Mouse (Mus musculus) heart, embryonic 13.5 days (tissue): ENCODE measurements at regions not wholly inside any gene's neighbourhood (a gene's known extent, or its start where the extent isn't known, plus 50 kb on each side); places are given as distances from the start of the nearest gene placed in this dataset.

Experiments
- ATAC-seq: fragments of 200-750 bp; cut with Nextera tagmentation; 2 replicates; pipeline ENCODE4 v1.8.0; 2017; ENCODE audit warnings: moderate TSS enrichment; ENCODE audit not compliant: insufficient number of reproducible peaks, low FRiP score, low TSS enrichment; ENCODE audit errors: extremely low read depth
- H3K27ac ChIP-seq: fragments of 300-500 bp; sonication (generic); replicated peaks from 2 replicates; pipeline ENCODE4 v1.5.1; 2015; ENCODE audit warnings: moderate library complexity, mild to moderate bottlenecking, inconsistent platforms
- H3K27me3 ChIP-seq: fragments of 300-500 bp; sonication (generic); replicated peaks from 2 replicates; pipeline ENCODE4 v1.6.1; 2015; ENCODE audit warnings: mild to moderate bottlenecking, inconsistent platforms
- H3K36me3 ChIP-seq: fragments of 300-500 bp; sonication (generic); 2 replicates; pipeline ENCODE4 v1.6.1; 2015; ENCODE audit warnings: mild to moderate bottlenecking, inconsistent platforms
- H3K4me1 ChIP-seq: fragments of 300-500 bp; sonication (generic); 2 replicates; pipeline ENCODE4 v1.6.1; 2015; ENCODE audit warnings: inconsistent platforms
- H3K4me2 ChIP-seq: fragments of 300-500 bp; sonication (generic); 2 replicates; pipeline ENCODE4 v1.6.1; 2015; ENCODE audit warnings: inconsistent platforms, mild to moderate bottlenecking, moderate library complexity
- H3K4me3 ChIP-seq: fragments of 300-500 bp; sonication (generic); 2 replicates; pipeline ENCODE4 v1.5.1; 2015; ENCODE audit warnings: moderate library complexity, mild to moderate bottlenecking, inconsistent platforms
- H3K9ac ChIP-seq: fragments of 300-500 bp; sonication (generic); 2 replicates; pipeline ENCODE4 v1.6.1; 2015; ENCODE audit warnings: inconsistent platforms, mild to moderate bottlenecking, moderate library complexity
- H3K9me3 ChIP-seq: fragments of 300-500 bp; sonication (generic); 2 replicates; pipeline ENCODE4 v1.6.1; 2016; ENCODE audit warnings: inconsistent platforms
- WGBS: fragments of 180-500 bp; shearing (Covaris S2); methylation state at CpG from one replicate; pipeline ENCODE4 v1.1.7; 2015; ENCODE audit warnings: mixed read lengths; 5-methylcytosine and 5-hydroxymethylcytosine counted together

DNA sequence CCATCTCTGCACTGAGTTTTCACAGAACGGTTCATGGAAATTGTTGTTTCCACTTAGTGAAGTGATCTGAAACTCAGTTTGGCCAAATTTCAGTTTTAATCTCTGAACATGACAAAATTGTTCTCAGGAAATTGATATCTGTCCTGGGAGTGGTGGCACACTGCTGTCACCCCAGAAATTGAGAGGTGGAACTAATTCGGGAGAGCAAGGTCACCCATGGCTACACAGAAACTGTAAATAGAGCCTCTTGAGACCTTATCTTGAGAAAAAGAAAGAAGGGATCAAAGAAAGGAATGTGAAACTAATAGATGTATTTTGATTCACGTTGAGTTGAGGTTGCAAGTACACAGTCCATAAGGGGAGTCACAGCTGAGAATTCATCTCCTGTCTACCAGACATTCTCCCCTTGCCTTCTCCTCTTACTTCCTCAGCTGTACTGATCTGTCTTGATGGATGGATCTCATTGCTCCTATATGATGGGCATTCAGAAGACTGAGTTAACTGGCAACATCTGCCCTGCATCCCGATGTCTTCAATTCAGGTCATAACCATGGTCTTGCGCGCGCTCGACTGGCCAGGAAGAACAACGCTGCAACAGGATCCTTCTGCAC, 120.2 kb upstream of the Atp2b1 start:
- WGBS: 84% methylated on average over 9 of the region's 9 CpGs
- ATAC-seq: no peak
- H3K27ac ChIP-seq: no peak overlapping the region
- H3K9ac ChIP-seq: no peak overlapping the region
- H3K36me3 ChIP-seq: no peaks in the 10 kb centered on the region
- H3K4me3 ChIP-seq: no peak overlapping the region
- no peaks in the 10 kb centered on the region for H3K27me3 ChIP-seq
- no peaks in the 10 kb centered on the region for H3K9me3 ChIP-seq
- H3K4me1 ChIP-seq: 0 out of 2 replicates have a peak, but pooled peaks cover 5% of the 10 kb centered on the region
- no peak overlapping the region for H3K4me2 ChIP-seq

- Histone ChIP-seq H3K4me2 (no peak overlapping the region), H3K4me3 (no peak overlapping the region), H3K36me3 (no peaks in the 10 kb centered on the region), H3K9me3 (no peaks in the 10 kb centered on the region), H3K4me1 (0 out of 2 replicates have a peak, but pooled peaks cover 5% of the 10 kb centered on the region), H3K27me3 (no peaks in the 10 kb centered on the region), H3K27ac (no peak overlapping the region), H3K9ac (no peak overlapping the region)
- 72% methylated on average over 3 of the region's 3 CpGs for WGBS
- ATAC-seq: no peak
Observed at GRCm38 (mm10) chr10:98796016-98796415, 118.2 kb upstream of the Atp2b1 start.

DNA sequence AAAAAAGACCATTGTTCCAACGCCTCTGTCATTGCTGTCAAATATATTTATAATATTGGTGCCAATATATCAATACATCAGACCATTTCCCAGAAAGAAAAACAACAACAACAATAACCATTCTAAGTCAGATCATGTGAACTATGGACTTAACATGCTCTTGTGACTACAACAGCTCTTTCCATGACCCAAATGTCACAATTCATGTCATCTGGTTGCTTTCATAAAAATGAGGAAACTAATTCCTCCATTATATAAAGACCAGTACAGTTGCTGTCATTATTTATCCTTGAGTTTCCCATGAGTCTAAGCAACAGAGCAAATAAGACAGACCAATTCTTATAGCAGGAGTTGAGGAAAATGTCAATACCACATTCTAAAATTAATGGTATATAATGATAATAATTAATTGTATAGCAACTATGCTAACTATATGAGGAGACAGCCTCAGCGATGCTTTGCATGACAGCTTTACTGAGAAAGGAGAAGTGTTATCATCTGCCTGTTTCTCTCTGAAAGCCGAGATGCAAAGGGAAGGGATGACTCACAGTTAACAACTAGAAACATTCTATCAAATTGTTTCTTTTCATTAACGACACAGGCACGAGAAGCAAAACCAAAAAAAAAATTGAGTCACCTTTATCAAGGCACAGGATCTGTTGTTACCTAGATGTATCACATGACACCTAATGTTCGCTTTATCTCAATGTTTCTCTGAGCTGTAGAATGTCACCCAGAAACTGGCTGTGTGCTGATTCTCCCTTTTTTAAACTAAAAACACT, 115.4 kb upstream of the Atp2b1 start:
- H3K4me2 ChIP-seq: no peak overlapping the region
- 68% methylated on average over 6 of the region's 6 CpGs for WGBS
- H3K9me3 ChIP-seq: no peaks in the 10 kb centered on the region
- H3K9ac ChIP-seq: no peak overlapping the region
- 0 out of 2 replicates have a peak, but pooled peaks cover 4% of the 10 kb centered on the region for H3K4me1 ChIP-seq
- H3K4me3 ChIP-seq: no peak overlapping the region
- no peak for ATAC-seq
- no peak overlapping the region for H3K27ac ChIP-seq
- H3K36me3 ChIP-seq: no peaks in the 10 kb centered on the region
- no peaks in the 10 kb centered on the region for H3K27me3 ChIP-seq

- no peak overlapping the region for H3K4me2 ChIP-seq
- no peak overlapping the region for H3K9ac ChIP-seq
- 80% methylated on average over 3 of the region's 3 CpGs for WGBS
- no peaks in the 10 kb centered on the region for H3K27me3 ChIP-seq
- no peaks in the 10 kb centered on the region for H3K36me3 ChIP-seq
- no peaks in the 10 kb centered on the region for H3K4me1 ChIP-seq
- no peak overlapping the region for H3K4me3 ChIP-seq
- ATAC-seq: no peak
- H3K27ac ChIP-seq: no peak overlapping the region
- H3K9me3 ChIP-seq: no peaks in the 10 kb centered on the region
Observed at GRCm38 (mm10) chr10:98799830-98800229, 114.4 kb upstream of the Atp2b1 start.

- Histone ChIP-seq H3K27ac (no peak overlapping the region), H3K9ac (no peak overlapping the region)
- 71% methylated on average over 8 of the region's 8 CpGs for WGBS
Observed at GRCm38 (mm10) chr10:98800949-98801348, 113.3 kb upstream of the Atp2b1 start.

DNA sequence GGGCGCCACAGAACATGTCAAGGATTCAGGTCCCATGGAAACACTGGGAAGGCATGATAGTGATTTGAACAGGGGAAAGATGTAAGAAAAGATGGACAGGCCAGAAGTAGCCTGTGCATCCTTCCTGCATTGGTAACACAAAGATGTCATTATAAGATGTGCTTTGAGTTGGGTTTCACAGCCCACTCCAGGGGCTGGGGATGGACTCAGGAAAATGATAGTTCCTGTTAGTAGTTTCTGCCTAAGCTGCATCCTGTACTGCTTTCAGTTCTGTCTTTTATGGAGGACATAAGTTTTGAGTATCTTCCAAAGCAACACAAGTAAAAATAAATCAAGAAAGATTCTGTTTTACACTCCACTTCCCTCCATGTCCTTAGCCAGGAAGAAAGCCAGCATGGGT, 109.2 kb upstream of the Atp2b1 start:
- Histone ChIP-seq H3K36me3 (no peaks in the 10 kb centered on the region), H3K4me1 (no peaks in the 10 kb centered on the region), H3K9me3 (no peaks in the 10 kb centered on the region), H3K4me2 (no peak overlapping the region), H3K27ac (no peak overlapping the region), H3K9ac (no peak overlapping the region), H3K27me3 (no peaks in the 10 kb centered on the region), H3K4me3 (no peak overlapping the region)
- WGBS: 83% methylated on average over 1 of the region's 1 CpGs
- ATAC-seq: no peak

More at GRCm38 (mm10) chr10:98800949-98801348, 113.3 kb upstream of the Atp2b1 start:
- Histone ChIP-seq H3K4me2 (no peak overlapping the region), H3K9me3 (no peaks in the 10 kb centered on the region), H3K27me3 (no peaks in the 10 kb centered on the region), H3K36me3 (no peaks in the 10 kb centered on the region), H3K4me1 (no peaks in the 10 kb centered on the region), H3K4me3 (no peak overlapping the region)
- no peak for ATAC-seq

DNA sequence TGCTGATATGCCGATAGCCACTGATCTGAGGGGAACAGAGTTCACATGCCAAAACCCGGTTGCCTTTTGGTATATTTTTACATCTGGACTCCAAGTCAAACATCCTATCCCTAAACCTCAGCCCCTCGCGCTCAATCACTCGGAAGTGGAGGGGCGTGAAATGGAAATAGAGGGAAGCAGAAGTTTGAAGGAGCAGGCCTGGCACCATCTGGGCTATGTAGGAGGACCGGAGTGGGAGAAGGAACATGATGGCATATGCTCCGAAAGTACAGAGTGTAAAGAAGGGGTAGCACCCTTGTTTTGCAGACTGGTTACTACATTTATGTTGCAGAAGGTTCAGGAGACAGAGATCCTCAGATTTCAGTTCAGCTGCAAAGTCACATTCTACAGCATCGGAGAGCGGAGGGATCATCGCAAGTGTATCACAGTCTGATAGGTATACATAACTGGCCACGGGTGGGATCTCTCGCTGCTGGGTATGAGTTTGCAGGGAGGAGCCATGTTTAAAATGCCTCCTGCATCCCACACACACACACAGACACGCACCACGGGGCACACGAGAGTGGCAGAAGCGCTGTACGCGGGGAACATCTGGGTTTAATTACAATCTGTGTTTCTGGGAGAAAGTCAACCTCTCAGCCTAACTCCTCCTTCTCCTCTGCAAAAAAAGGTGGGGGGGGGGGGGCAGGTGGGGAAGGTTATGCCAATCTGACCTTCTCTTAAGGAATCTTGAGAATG, 107.2 kb upstream of the Atp2b1 start:
- Histone ChIP-seq H3K9ac (no peak overlapping the region), H3K27me3 (no peaks in the 10 kb centered on the region), H3K36me3 (no peaks in the 10 kb centered on the region), H3K27ac (no peak overlapping the region), H3K4me1 (no peaks in the 10 kb centered on the region), H3K4me3 (no peak overlapping the region), H3K4me2 (no peak overlapping the region), H3K9me3 (no peaks in the 10 kb centered on the region)
- no peak for ATAC-seq
- WGBS: 83% methylated on average over 19 of the region's 19 CpGs

DNA sequence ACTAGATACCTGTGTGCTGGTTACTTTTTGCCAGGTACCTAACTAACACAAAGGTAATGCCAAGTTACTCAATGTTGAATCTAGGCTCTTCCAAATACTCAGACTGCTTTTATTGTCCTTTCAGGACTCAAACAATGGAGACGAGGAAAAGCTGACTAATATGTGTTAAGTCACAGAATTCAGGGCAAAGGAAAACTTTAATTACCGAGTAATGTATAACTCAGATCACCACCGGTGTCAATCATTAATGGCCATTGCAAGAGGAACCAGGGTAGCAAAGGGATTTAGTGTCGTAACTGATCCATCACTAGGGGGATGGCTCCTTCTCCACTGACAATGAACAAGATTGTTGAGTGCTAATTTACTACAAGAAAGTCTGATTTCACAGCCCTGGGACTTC, 105.6 kb upstream of the Atp2b1 start:
- H3K4me3 ChIP-seq: no peak overlapping the region
- H3K27me3 ChIP-seq: no peaks in the 10 kb centered on the region
- 76% methylated on average over 4 of the region's 4 CpGs for WGBS
- H3K9ac ChIP-seq: no peak overlapping the region
- H3K9me3 ChIP-seq: no peaks in the 10 kb centered on the region
- ATAC-seq: no peak
- H3K4me1 ChIP-seq: no peaks in the 10 kb centered on the region
- no peak overlapping the region for H3K27ac ChIP-seq
- H3K4me2 ChIP-seq: no peak overlapping the region
- H3K36me3 ChIP-seq: no peaks in the 10 kb centered on the region

DNA sequence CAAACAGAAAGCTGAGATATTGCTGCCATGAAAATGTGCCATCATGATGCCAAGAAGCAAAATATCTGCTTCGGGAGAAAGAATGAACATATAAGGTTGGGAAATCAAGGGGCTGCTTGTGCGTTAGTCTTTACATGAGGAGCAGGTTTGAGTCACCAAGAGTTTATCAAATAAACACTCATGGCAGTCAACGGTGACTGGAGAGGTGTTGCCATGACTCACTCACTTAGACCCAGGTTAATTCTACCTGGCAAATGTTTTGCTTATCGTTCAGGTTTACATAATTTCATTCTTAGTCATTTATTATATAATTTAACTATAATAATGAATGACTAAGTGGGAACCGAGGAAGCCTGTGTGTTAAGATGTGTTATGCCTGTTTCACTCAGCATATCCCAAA, 85.2 kb upstream of the Atp2b1 start:
- ATAC-seq: no peak
- Histone ChIP-seq H3K9me3 (peaks cover 3% of the 10 kb centered on the region), H3K9ac (no peak overlapping the region), H3K27ac (no peak overlapping the region), H3K4me2 (no peak overlapping the region), H3K36me3 (no peaks in the 10 kb centered on the region), H3K4me1 (no peaks in the 10 kb centered on the region), H3K27me3 (no peaks in the 10 kb centered on the region), H3K4me3 (no peak overlapping the region)
- WGBS: 85% methylated on average over 5 of the region's 5 CpGs

- H3K9me3 ChIP-seq: peaks cover 5% of the 10 kb centered on the region
- no peak overlapping the region for H3K27ac ChIP-seq
- no peak overlapping the region for H3K4me3 ChIP-seq
- H3K4me1 ChIP-seq: no peaks in the 10 kb centered on the region
- no peaks in the 10 kb centered on the region for H3K36me3 ChIP-seq
- no peak overlapping the region for H3K4me2 ChIP-seq
- H3K27me3 ChIP-seq: no peaks in the 10 kb centered on the region
- ATAC-seq: no peak
- WGBS: 59% methylated on average over 7 of the region's 7 CpGs
- no peak overlapping the region for H3K9ac ChIP-seq
Observed at GRCm38 (mm10) chr10:98831488-98831887, 82.7 kb upstream of the Atp2b1 start.

DNA sequence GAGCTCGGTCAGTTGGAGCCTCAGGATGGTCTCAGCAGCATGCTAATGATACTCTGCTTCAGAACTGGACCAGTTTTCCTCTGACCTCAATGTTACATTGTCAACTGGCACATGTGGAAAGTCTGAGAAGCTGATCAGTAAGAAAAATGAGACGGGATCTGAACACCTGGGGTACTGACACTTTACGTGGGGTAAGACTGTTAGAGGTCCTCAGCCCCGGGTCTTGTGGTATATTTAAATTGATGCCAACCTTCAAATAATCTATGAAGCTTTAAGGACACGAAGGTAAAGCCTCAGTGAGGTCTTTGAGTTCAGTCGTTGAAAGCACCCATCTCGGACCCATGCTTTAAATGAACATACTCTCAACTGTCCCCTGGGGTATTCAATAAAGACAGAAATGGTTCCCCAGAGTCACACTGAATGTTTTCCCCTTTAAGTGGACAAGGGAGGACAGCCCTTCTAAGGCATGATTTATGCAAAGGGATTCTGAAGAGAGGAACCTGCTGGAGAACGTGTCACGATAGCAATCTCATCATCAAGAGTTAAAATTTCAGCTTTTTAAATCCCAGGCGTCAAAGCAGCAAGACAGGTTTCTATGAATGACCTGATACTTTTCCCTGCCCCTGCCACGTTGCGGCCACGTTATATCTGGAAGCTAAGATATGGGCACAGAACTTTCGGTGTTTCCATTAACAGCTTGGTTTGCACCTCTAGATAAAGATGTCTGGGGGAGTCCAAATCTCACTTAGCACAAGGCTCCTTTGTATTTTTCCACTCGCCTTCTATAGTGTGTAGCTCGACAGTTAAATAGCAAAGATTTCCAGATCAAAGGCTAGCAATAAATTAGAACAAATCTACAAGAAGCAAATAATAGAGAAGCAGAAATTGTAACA, 76.7 kb upstream of the Atp2b1 start:
- peaks cover 4% of the 10 kb centered on the region; the same call in 1 of the 2 replicates for H3K4me1 ChIP-seq
- WGBS: 54% methylated on average over 16 of the region's 16 CpGs
- no peak overlapping the region for H3K4me2 ChIP-seq
- H3K9me3 ChIP-seq: peaks cover 9% of the 10 kb centered on the region
- no peaks in the 10 kb centered on the region for H3K36me3 ChIP-seq
- no peak overlapping the region for H3K9ac ChIP-seq
- H3K4me3 ChIP-seq: no peak overlapping the region
- H3K27ac ChIP-seq: no peak overlapping the region
- no peak for ATAC-seq
- no peaks in the 10 kb centered on the region for H3K27me3 ChIP-seq
